Mouse (Mus musculus): ENCODE data around the gene Dars2. TPM values are rescaled to one million over a fixed set of nuclear protein-coding genes. Genes with fewer than 3 reads are reported as not detected.
"Not testable (repeated sequence)": the region's sequence is repeated elsewhere in the genome, so short reads cannot be mapped to it uniquely, and the experiment has no call there.

Dars2 gene
- polyA plus RNA-seq, 1 experiment: 13.6 TPM

- no peak overlapping the region for H3K4me3 ChIP-seq (ENCODE audit: control insufficient read depth, insufficient read depth, low read length)
- TF ChIP-seq POLR2A (IDR thresholded peaks at IDR 0.05; ENCODE audit: control insufficient read depth, extremely low read depth, insufficient read depth, low read length, poor library complexity): no peak
- no peak for TF ChIP-seq CTCF (IDR thresholded peaks at IDR 0.05; ENCODE audit: borderline replicate concordance, control insufficient read depth, extremely low read depth, insufficient read depth, low read length, poor library complexity)
- WGBS: 97% methylated on average over 7 of the region's 7 CpGs
- H3K36me3 ChIP-seq (ENCODE audit: control insufficient read depth, insufficient read depth, low read length): peaks cover 13% of the 10 kb centered on the region
- H3K4me1 ChIP-seq (replicated peaks; ENCODE audit: control insufficient read depth, insufficient read depth, low read length): peaks cover 4% of the 10 kb centered on the region; the same call in 1 of the 2 replicates
- H3K27me3 ChIP-seq (ENCODE audit: control insufficient read depth, insufficient read depth, low read length): no peaks in the 10 kb centered on the region
- no peak for DNase-seq
- no peak overlapping the region for H3K27ac ChIP-seq (ENCODE audit: control insufficient read depth, insufficient read depth, low read length)
Measured at GRCm38 (mm10) chr1:161032345-161032744, 38.1 kb downstream of the Dars2 start.

- no peak for TF ChIP-seq POLR2A (IDR thresholded peaks at IDR 0.05; ENCODE audit: control insufficient read depth, extremely low read depth, insufficient read depth, low read length, poor library complexity)
- TF ChIP-seq CTCF (IDR thresholded peaks at IDR 0.05; ENCODE audit: borderline replicate concordance, control insufficient read depth, extremely low read depth, insufficient read depth, low read length, poor library complexity): no peak
- 95% methylated on average over 9 of the region's 9 CpGs for WGBS
- no peaks in the 10 kb centered on the region for H3K27me3 ChIP-seq (ENCODE audit: control insufficient read depth, insufficient read depth, low read length)
Measured at GRCm38 (mm10) chr1:161031881-161032280, 38.6 kb downstream of the Dars2 start.

GRCm38 (mm10) chr1:161030058-161030457 lies 40.4 kb downstream of the Dars2 start:
- TF ChIP-seq CTCF (IDR thresholded peaks at IDR 0.05; ENCODE audit: borderline replicate concordance, control insufficient read depth, extremely low read depth, insufficient read depth, low read length, poor library complexity) (no peak), POLR2A (IDR thresholded peaks at IDR 0.05; ENCODE audit: control insufficient read depth, extremely low read depth, insufficient read depth, low read length, poor library complexity) (no peak)
- WGBS: 98% methylated on average over 3 of the region's 3 CpGs
- Histone ChIP-seq H3K4me3 (ENCODE audit: control insufficient read depth, insufficient read depth, low read length) (no peak overlapping the region), H3K27ac (ENCODE audit: control insufficient read depth, insufficient read depth, low read length) (no peak overlapping the region), H3K4me1 (replicated peaks; ENCODE audit: control insufficient read depth, insufficient read depth, low read length) (no peaks in the 10 kb centered on the region), H3K27me3 (ENCODE audit: control insufficient read depth, insufficient read depth, low read length) (no peaks in the 10 kb centered on the region), H3K36me3 (ENCODE audit: control insufficient read depth, insufficient read depth, low read length) (no peaks in the 10 kb centered on the region)
- DNase-seq: no peak

More at GRCm38 (mm10) chr1:161031881-161032280, 38.6 kb downstream of the Dars2 start:
- H3K4me1 ChIP-seq (replicated peaks; ENCODE audit: control insufficient read depth, insufficient read depth, low read length): peaks cover 4% of the 10 kb centered on the region; the same call in 1 of the 2 replicates
- no peak for DNase-seq
- no peak overlapping the region for H3K27ac ChIP-seq (ENCODE audit: control insufficient read depth, insufficient read depth, low read length)
- H3K36me3 ChIP-seq (ENCODE audit: control insufficient read depth, insufficient read depth, low read length): peaks cover 11% of the 10 kb centered on the region
- no peak overlapping the region for H3K4me3 ChIP-seq (ENCODE audit: control insufficient read depth, insufficient read depth, low read length)

GRCm38 (mm10) chr1:161028427-161028826 lies 42.0 kb downstream of the Dars2 start:
- 100% methylated on average over 1 of the region's 1 CpGs for WGBS
- not testable (repeated sequence) for H3K4me3 ChIP-seq (ENCODE audit: control insufficient read depth, insufficient read depth, low read length)

GRCm38 (mm10) chr1:161027196-161027595 lies 43.3 kb downstream of the Dars2 start:
- 27% methylated on average over 2 of the region's 2 CpGs for WGBS
- no peaks in the 10 kb centered on the region for H3K4me1 ChIP-seq (replicated peaks; ENCODE audit: control insufficient read depth, insufficient read depth, low read length)
- TF ChIP-seq CTCF (IDR thresholded peaks at IDR 0.05; ENCODE audit: borderline replicate concordance, control insufficient read depth, extremely low read depth, insufficient read depth, low read length, poor library complexity): no peak
- no peak for TF ChIP-seq POLR2A (IDR thresholded peaks at IDR 0.05; ENCODE audit: control insufficient read depth, extremely low read depth, insufficient read depth, low read length, poor library complexity)
- peaks cover 5% of the 10 kb centered on the region for H3K36me3 ChIP-seq (ENCODE audit: control insufficient read depth, insufficient read depth, low read length)
- no peaks in the 10 kb centered on the region for H3K27me3 ChIP-seq (ENCODE audit: control insufficient read depth, insufficient read depth, low read length)
- H3K27ac ChIP-seq (ENCODE audit: control insufficient read depth, insufficient read depth, low read length): no peak overlapping the region
- no peak overlapping the region for H3K4me3 ChIP-seq (ENCODE audit: control insufficient read depth, insufficient read depth, low read length)
- DNase-seq: no peak

More at GRCm38 (mm10) chr1:161028427-161028826, 42.0 kb downstream of the Dars2 start:
- not testable (repeated sequence) for H3K27me3 ChIP-seq (ENCODE audit: control insufficient read depth, insufficient read depth, low read length); DNase-seq; H3K27ac ChIP-seq (ENCODE audit: control insufficient read depth, insufficient read depth, low read length); H3K36me3 ChIP-seq (ENCODE audit: control insufficient read depth, insufficient read depth, low read length); H3K4me1 ChIP-seq (replicated peaks; ENCODE audit: control insufficient read depth, insufficient read depth, low read length)

GRCm38 (mm10) chr1:161025410-161026210 lies 44.8 kb downstream of the Dars2 start:
- H3K4me3 ChIP-seq (ENCODE audit: control insufficient read depth, insufficient read depth, low read length): no peak overlapping the region
- H3K27ac ChIP-seq (ENCODE audit: control insufficient read depth, insufficient read depth, low read length): no peak overlapping the region
- no peak for DNase-seq
- TF ChIP-seq CTCF (IDR thresholded peaks at IDR 0.05; ENCODE audit: borderline replicate concordance, control insufficient read depth, extremely low read depth, insufficient read depth, low read length, poor library complexity) (no peak), POLR2A (IDR thresholded peaks at IDR 0.05; ENCODE audit: control insufficient read depth, extremely low read depth, insufficient read depth, low read length, poor library complexity) (no peak)
- peaks cover 5% of the 10 kb centered on the region for H3K36me3 ChIP-seq (ENCODE audit: control insufficient read depth, insufficient read depth, low read length)
- no peaks in the 10 kb centered on the region for H3K27me3 ChIP-seq (ENCODE audit: control insufficient read depth, insufficient read depth, low read length)
- 89% methylated on average over 5 of the region's 5 CpGs for WGBS
- H3K4me1 ChIP-seq (replicated peaks; ENCODE audit: control insufficient read depth, insufficient read depth, low read length): no peaks in the 10 kb centered on the region
